In genomic region chr5:150794181-150794580, GRCm38 (mm10) we compare ENCODE assay signal across 17 mouse cellular contexts.
"Had no signal": no experiment of that assay in that cellular context is flagged by ENCODE, and none has a peak within 500 bp of the region (broad histone marks: within the 10 kb centered on the region; RNA-seq: fewer than 3 reads in every experiment).

No protein-coding gene starts in this region.

- H3K9ac ChIP-seq: liver, embryonic 13.5 days; liver, embryonic 15.5 days; liver, postnatal 0 days; midbrain, embryonic 13.5 days; midbrain, embryonic 15.5 days; neural tube, embryonic 12.5 days; stomach, embryonic 15.5 days had no signal

- H3K27me3 ChIP-seq: liver, embryonic 13.5 days; liver, embryonic 15.5 days; megakaryocyte, embryonic 14.5 days; midbrain, embryonic 13.5 days; midbrain, embryonic 15.5 days; neural tube, embryonic 12.5 days; stomach, embryonic 15.5 days had no signal

- H3K4me1 ChIP-seq: liver, embryonic 13.5 days; liver, embryonic 15.5 days; megakaryocyte, embryonic 14.5 days; midbrain, embryonic 13.5 days; midbrain, embryonic 15.5 days; neural tube, embryonic 12.5 days; stomach, embryonic 15.5 days had no signal

- ATAC-seq: liver, postnatal 0 days; midbrain, embryonic 13.5 days; midbrain, embryonic 15.5 days had no signal

- H3K27ac ChIP-seq: liver, embryonic 13.5 days; liver, embryonic 15.5 days; macrophage; midbrain, embryonic 13.5 days; midbrain, embryonic 15.5 days; neural tube, embryonic 12.5 days; stomach, embryonic 15.5 days; stomach, postnatal 0 days had no signal

- H3K4me3 ChIP-seq: liver, embryonic 13.5 days; liver, embryonic 15.5 days; megakaryocyte, embryonic 14.5 days; midbrain, embryonic 13.5 days; midbrain, embryonic 15.5 days; neural tube, embryonic 12.5 days; stomach, embryonic 15.5 days had no signal

- DNase-seq: liver; liver, embryonic 13.5 days; liver, postnatal 0 days; lung, postnatal 14 days; right cerebral cortex, postnatal 14 days; thymus, adult 2 months; thymus, postnatal 25 days; thymus, postnatal 4 days had no signal

- H3K4me2 ChIP-seq: liver, embryonic 11.5 days; liver, embryonic 13.5 days; liver, embryonic 15.5 days; midbrain, embryonic 13.5 days; midbrain, embryonic 15.5 days; neural tube, embryonic 12.5 days; stomach, embryonic 15.5 days had no signal

- H3K9me3 ChIP-seq: liver, embryonic 13.5 days; liver, embryonic 15.5 days; megakaryocyte, embryonic 14.5 days; midbrain, embryonic 13.5 days; midbrain, embryonic 15.5 days; neural tube, embryonic 12.5 days; stomach, embryonic 15.5 days had no signal
